ENCODE assay signal across 8 mouse cellular contexts in genomic region chr6:54565012-54565411, GRCm38 (mm10). TPM values are rescaled to one million over a fixed set of nuclear protein-coding genes. Genes with fewer than 3 reads are reported as not detected.
DNase-seq lines count a peak whose midpoint lies in the region; ATAC-seq lines count a peak whose summit lies in the region.

No protein-coding gene starts in this region.

- 18% methylated on average over 3 of the region's 3 CpGs for WGBS in embryonic facial prominence, embryonic 15.5 days
- 13% methylated on average over 3 of the region's 3 CpGs for WGBS in hindbrain, embryonic 16.5 days

- peak overlapping the region; percentile 57 for H3K4me3 ChIP-seq in embryonic facial prominence, embryonic 15.5 days (replicated peaks)
- H3K4me3 ChIP-seq in hindbrain, embryonic 16.5 days (ENCODE audit: low read length), result peak overlapping the region; percentile 63

- H3K4me2 ChIP-seq in embryonic facial prominence, embryonic 15.5 days (replicated peaks), result peak overlapping the region; percentile 96
- H3K4me2 ChIP-seq in hindbrain, embryonic 16.5 days (ENCODE audit: low read length), result peak overlapping the region; percentile 86

- H3K27ac ChIP-seq in embryonic facial prominence, embryonic 15.5 days (replicated peaks), result no peak overlapping the region
- H3K27ac ChIP-seq in hindbrain, embryonic 16.5 days (ENCODE audit: low read depth, low read length), result peak overlapping the region; percentile 81

- H3K9me3 ChIP-seq in embryonic facial prominence, embryonic 15.5 days (replicated peaks), result no peaks in the 10 kb centered on the region
- H3K9me3 ChIP-seq in hindbrain, embryonic 16.5 days (ENCODE audit: control insufficient read depth, low read length), result no peaks in the 10 kb centered on the region

- H3K9ac ChIP-seq in embryonic facial prominence, embryonic 15.5 days, result no peak overlapping the region
- H3K9ac ChIP-seq in hindbrain, embryonic 16.5 days (ENCODE audit: low read depth, low read length), result peak overlapping the region; percentile 56

- H3K36me3 ChIP-seq in embryonic facial prominence, embryonic 15.5 days, result no peaks in the 10 kb centered on the region
- no peaks in the 10 kb centered on the region for H3K36me3 ChIP-seq in hindbrain, embryonic 16.5 days (ENCODE audit: control insufficient read depth, insufficient read depth, low read length)

- peak; percentile 27 for DNase-seq in right cerebral cortex, adult 18-20 months
- DNase-seq in right cerebral cortex, postnatal 36 days (ENCODE audit: low spot score in 2 of 2), result no peak
- DNase-seq in right cerebral cortex, postnatal 10 days (ENCODE audit: low spot score in 2 of 2), result peak; percentile 54 to 61
- DNase-seq in ovary, postnatal 10 days (ENCODE audit: low spot score), result no peak
- DNase-seq in MN1 (ENCODE audit: low spot score), result no peak
- no peak for DNase-seq in frontal cortex, postnatal 10 days (ENCODE audit: low spot score in 2 of 2)

- peak; percentile 70; the same call in 1 of the 2 replicates for ATAC-seq in embryonic facial prominence, embryonic 15.5 days (ENCODE audit: insufficient number of reproducible peaks, low FRiP score, low TSS enrichment, low read depth)
- peak; percentile 64 for ATAC-seq in hindbrain, embryonic 16.5 days

- H3K27me3 ChIP-seq in embryonic facial prominence, embryonic 15.5 days, result no peaks in the 10 kb centered on the region
- H3K27me3 ChIP-seq in hindbrain, embryonic 16.5 days (replicated peaks; ENCODE audit: control insufficient read depth, insufficient read depth, low read length), result no peaks in the 10 kb centered on the region

- H3K4me1 ChIP-seq in embryonic facial prominence, embryonic 15.5 days, result peaks cover 23% of the 10 kb centered on the region; the same call in 1 of the 2 replicates
- peaks cover 23% of the 10 kb centered on the region for H3K4me1 ChIP-seq in hindbrain, embryonic 16.5 days (ENCODE audit: control insufficient read depth, insufficient read depth, low read depth, low read length)

RNA-seq across cellular contexts. Expression of gene Scrn1, which starts 1.3 kb away (rescaled TPM):
- 12.4 and 12.7 TPM in 2 replicates for polyA plus RNA-seq in embryonic facial prominence, embryonic 15.5 days (2015; fragmentation: Nextera tagmentation; extraction: Ambion mirVana)
- polyA plus RNA-seq in hindbrain, embryonic 16.5 days (2015; fragmentation: Nextera tagmentation; extraction: Ambion mirVana), result 109 and 114 TPM in 2 replicates

RNA-seq across cellular contexts. Expression of gene Plekha8, which starts 29.9 kb away (rescaled TPM):
- 6.7 and 6.9 TPM in 2 replicates for polyA plus RNA-seq in embryonic facial prominence, embryonic 15.5 days (2015; fragmentation: Nextera tagmentation; extraction: Ambion mirVana)
- 6.3 and 8.1 TPM in 2 replicates for polyA plus RNA-seq in hindbrain, embryonic 16.5 days (2015; fragmentation: Nextera tagmentation; extraction: Ambion mirVana)

RNA-seq across cellular contexts. Expression of gene Fkbp14, which starts 32.1 kb away (rescaled TPM):
- polyA plus RNA-seq in embryonic facial prominence, embryonic 15.5 days (2015; fragmentation: Nextera tagmentation; extraction: Ambion mirVana), result 54.7 and 59.1 TPM in 2 replicates
- polyA plus RNA-seq in hindbrain, embryonic 16.5 days (2015; fragmentation: Nextera tagmentation; extraction: Ambion mirVana), result 8.0 and 11.8 TPM in 2 replicates

Comparison
In these comparisons a context has a peak if more than half of its experiments do, and no peak if none do; other contexts are left out.
1. DNase-seq: peak in right cerebral cortex, adult 18-20 months (single experiment) and right cerebral cortex, postnatal 10 days (2 of 2); none in right cerebral cortex, postnatal 36 days (0 of 2), ovary, postnatal 10 days (single experiment), MN1 (single experiment) and frontal cortex, postnatal 10 days (0 of 2).